Mouse (Mus musculus) ES-Bruce4 (cell line): ENCODE data around the gene Ugt1a8. TPM values are rescaled to one million over a fixed set of nuclear protein-coding genes. Genes with fewer than 3 reads are reported as not detected.

Experiments
- H3K27ac ChIP-seq: 2 replicates; pipeline ENCODE4 v1.5.1; 2012; ENCODE audit warnings: low read length, inconsistent platforms; ENCODE audit not compliant: insufficient read depth
- H3K27me3 ChIP-seq: 2 replicates; pipeline ENCODE4 v1.6.1; 2012; ENCODE audit warnings: mild to moderate bottlenecking, low read length, inconsistent platforms; ENCODE audit not compliant: control insufficient read depth, poor library complexity, insufficient read depth, severe bottlenecking
- H3K36me3 ChIP-seq: 2 replicates; pipeline ENCODE4 v1.6.1; 2012; ENCODE audit warnings: inconsistent platforms, mild to moderate bottlenecking, low read length, moderate library complexity; ENCODE audit not compliant: control insufficient read depth, poor library complexity, insufficient read depth, severe bottlenecking
- H3K4me1 ChIP-seq: one replicate; pipeline ENCODE4 v1.8.1; 2011; ENCODE audit warnings: low read length; ENCODE audit not compliant: control insufficient read depth, insufficient read depth
- H3K4me3 ChIP-seq: 2 replicates; pipeline ENCODE4 v1.5.1; 2011; ENCODE audit warnings: low read depth, mild to moderate bottlenecking, low read length
- H3K9ac ChIP-seq: 2 replicates; pipeline ENCODE4 v1.6.1; 2012; ENCODE audit warnings: low read depth, mild to moderate bottlenecking, inconsistent platforms; ENCODE audit not compliant: poor library complexity, severe bottlenecking
- H3K9me3 ChIP-seq: replicated peaks from 2 replicates; pipeline ENCODE4 v1.6.1; 2012; ENCODE audit warnings: mild to moderate bottlenecking, low read length, inconsistent platforms; ENCODE audit not compliant: control insufficient read depth, poor library complexity, insufficient read depth, severe bottlenecking
- CTCF ChIP-seq: IDR thresholded peaks from one replicate; pipeline ENCODE4 v1.8.1; 2011; ENCODE audit warnings: low read depth, low read length
- EP300 ChIP-seq: IDR thresholded peaks from 2 replicates; pipeline ENCODE4 v1.6.1; 2011; ENCODE audit warnings: low read depth, low read length; ENCODE audit not compliant: insufficient read depth
- POLR2A ChIP-seq: IDR thresholded peaks from one replicate; pipeline ENCODE4 v1.8.1; 2011; ENCODE audit warnings: low read length; ENCODE audit not compliant: insufficient read depth
- polyA plus RNA-seq: library from polyadenylated mRNA; stranded (reverse); fragments of >200 nt; gene quantifications from 2 replicates; pipeline ENCODE4 v1.2.4, GENCODE M21; 2011; ENCODE audit warnings: low read depth; ENCODE audit not compliant: missing spikeins, insufficient read depth, insufficient read length

Ugt1a8 gene
- polyA plus RNA-seq, 1 experiment: not detected

DNA sequence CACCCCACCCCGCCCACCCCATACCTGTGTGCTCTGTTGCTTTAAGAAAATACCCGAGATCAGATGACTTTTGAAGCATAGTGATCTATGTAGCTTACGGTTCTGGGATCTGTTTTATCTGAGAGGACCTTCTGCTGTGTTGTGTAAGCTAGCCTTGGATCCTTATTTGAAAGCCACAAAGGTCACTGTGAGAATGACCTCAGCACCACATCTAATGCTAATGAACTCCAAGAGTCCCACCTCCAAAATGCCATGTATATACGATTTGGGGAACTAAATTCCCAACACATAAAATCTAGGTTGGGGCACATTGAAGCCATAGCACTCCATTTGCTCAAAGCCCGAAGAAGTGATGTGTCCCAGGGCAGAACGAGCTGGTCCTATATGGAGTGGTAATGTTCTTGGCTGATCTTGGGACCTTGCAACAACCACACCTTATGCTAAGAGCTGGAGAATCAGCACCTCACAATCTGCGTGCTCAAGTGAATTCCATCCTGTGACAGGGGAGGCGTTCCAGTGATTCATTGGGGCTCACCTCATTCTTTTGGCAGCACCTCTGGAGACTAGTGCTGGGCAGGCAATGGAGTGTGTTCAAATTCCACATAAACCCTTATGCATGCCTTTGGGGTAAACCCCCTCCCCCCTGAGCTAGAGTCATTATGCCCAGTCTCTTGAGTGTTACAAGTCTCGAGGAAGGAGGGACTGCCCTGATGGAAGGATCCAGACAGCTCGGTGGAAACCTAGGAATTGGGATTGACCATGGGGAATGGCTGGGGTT is 169.5 kb downstream of the Ugt1a8 start:
- no peaks in the 10 kb centered on the region for H3K27me3 ChIP-seq
- H3K36me3 ChIP-seq: no peaks in the 10 kb centered on the region
- no peak overlapping the region for H3K4me3 ChIP-seq
- H3K27ac ChIP-seq: no peak overlapping the region
- no peak overlapping the region for H3K9ac ChIP-seq
- no peaks in the 10 kb centered on the region for H3K9me3 ChIP-seq
- H3K4me1 ChIP-seq: no peaks in the 10 kb centered on the region
- no peak for TF ChIP-seq CTCF
- TF ChIP-seq EP300: no peak
- no peak for TF ChIP-seq POLR2A

- Histone ChIP-seq H3K9ac (no peak overlapping the region), H3K4me3 (no peak overlapping the region), H3K36me3 (peaks cover 3% of the 10 kb centered on the region; the same call in 1 of the 2 replicates), H3K27ac (no peak overlapping the region), H3K9me3 (no peaks in the 10 kb centered on the region), H3K4me1 (no peaks in the 10 kb centered on the region), H3K27me3 (no peaks in the 10 kb centered on the region)
- TF ChIP-seq POLR2A (no peak), CTCF (no peak), EP300 (no peak)
These were observed 170.1 kb downstream of the Ugt1a8 start for GRCm38 (mm10) chr1:88257681-88258080.

DNA sequence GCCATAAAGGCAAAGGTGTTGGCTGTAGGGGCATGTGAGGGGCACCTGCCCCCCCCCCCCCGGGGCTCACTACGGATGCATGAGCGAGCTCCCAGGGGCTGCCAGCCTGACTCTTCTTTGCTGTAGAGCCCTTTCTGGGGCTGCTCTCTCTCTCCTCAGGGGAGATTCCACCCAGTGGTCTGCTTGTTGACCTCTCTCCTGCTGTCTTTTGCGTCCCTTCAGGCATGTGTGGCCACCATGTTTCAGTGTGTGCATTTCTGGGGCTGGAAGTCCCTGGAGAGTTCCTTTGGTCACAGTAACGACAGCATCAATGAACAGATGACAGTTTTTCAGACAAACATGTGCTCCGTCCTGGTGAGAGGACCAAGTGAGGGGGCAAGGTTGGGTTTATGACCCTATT is 170.7 kb downstream of the Ugt1a8 start:
- Histone ChIP-seq H3K36me3 (peaks cover 10% of the 10 kb centered on the region), H3K9me3 (no peaks in the 10 kb centered on the region), H3K27ac (no peak overlapping the region), H3K4me3 (no peak overlapping the region), H3K4me1 (no peaks in the 10 kb centered on the region), H3K9ac (no peak overlapping the region), H3K27me3 (no peaks in the 10 kb centered on the region)
- TF ChIP-seq CTCF: no peak
- no peak for TF ChIP-seq POLR2A
- TF ChIP-seq EP300: no peak

DNA sequence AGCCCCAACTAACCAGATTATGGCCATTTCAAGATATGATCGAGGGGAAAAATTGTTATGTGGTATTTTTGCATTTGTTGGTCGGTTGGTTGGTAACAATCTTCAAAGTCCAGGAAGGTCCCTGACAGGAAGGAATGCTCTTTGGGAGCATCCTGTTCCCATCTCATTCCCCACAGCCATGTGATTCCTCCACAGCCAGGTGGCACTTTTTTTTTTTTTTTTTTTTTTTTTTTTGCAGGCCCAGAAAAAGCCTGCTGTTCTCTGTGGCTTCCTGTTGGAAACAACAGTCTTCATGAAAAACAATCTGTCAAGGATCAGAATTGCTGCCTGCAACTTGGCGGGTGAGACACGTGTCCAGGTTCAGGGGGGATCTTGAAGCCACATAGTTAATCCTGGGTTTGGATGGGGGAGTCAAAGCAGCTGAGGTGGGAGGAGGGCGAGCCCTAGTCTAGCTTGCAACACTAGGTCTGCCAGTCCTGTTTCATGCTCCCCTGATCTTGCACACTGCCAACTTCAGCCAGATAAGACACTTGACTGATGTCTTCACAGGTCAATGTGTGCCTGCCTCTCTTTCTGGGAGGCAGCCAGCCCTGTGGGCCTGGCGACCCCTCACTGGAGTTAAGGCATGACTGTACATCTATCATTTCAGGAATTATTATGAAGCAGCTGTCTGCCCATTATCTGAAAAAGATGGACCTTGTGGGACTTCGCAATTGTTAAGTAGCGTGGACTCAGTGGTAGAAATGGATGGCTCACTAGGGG is 171.4 kb downstream of the Ugt1a8 start:
- Histone ChIP-seq H3K4me1 (no peaks in the 10 kb centered on the region), H3K27me3 (no peaks in the 10 kb centered on the region), H3K4me3 (no peak overlapping the region), H3K9me3 (no peaks in the 10 kb centered on the region), H3K27ac (no peak overlapping the region), H3K36me3 (peaks cover 17% of the 10 kb centered on the region), H3K9ac (no peak overlapping the region)
- TF ChIP-seq POLR2A: no peak
- TF ChIP-seq EP300: no peak
- TF ChIP-seq CTCF: no peak

DNA sequence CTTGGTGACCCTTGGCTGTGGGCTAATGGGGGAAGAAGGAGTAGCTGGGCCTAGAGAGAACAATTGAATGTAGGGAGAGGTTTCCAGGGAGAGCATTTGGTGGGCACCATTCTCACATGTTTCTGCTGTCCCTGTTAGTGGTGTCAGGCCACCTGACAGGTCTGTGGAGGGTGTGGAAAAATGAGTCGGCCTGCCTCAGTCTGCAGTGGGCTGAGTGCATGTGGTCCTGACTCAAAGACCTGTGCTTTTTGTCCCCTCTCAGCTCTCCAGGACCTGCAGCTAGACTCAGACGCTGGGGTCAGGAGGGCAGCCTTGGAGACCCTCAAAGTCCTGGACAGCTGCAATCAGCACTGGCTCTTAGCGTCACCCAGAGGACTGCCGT is 172.0 kb downstream of the Ugt1a8 start:
- no peak for TF ChIP-seq CTCF
- TF ChIP-seq POLR2A: no peak
- TF ChIP-seq EP300: no peak
- H3K27me3 ChIP-seq: no peaks in the 10 kb centered on the region
- H3K9me3 ChIP-seq: no peaks in the 10 kb centered on the region
- no peak overlapping the region for H3K4me3 ChIP-seq
- no peaks in the 10 kb centered on the region for H3K4me1 ChIP-seq
- H3K27ac ChIP-seq: no peak overlapping the region
- H3K36me3 ChIP-seq: peaks cover 23% of the 10 kb centered on the region
- no peak overlapping the region for H3K9ac ChIP-seq

DNA sequence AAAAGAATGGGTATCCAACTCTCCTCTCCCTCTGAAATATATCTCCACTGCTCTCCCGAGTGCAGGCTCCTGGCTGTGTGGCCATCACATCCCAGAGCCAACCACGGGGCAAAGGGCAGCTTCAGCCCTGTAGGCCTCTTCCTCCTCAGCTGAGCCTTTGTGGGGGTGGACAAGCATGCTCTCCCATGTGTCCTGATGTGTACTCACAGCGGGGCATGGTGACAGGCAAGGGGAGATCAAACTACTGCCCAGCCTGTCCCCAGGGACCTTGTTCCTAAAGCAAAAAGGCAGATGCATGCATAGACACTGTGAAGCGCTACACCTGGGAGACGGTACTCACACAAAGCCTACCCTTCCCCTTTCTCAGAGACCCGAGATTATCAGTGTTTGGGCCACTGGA is 172.5 kb downstream of the Ugt1a8 start:
- H3K9ac ChIP-seq: no peak overlapping the region
- no peaks in the 10 kb centered on the region for H3K9me3 ChIP-seq
- TF ChIP-seq CTCF (no peak), EP300 (no peak), POLR2A (no peak)
- H3K27ac ChIP-seq: no peak overlapping the region
- no peaks in the 10 kb centered on the region for H3K27me3 ChIP-seq
- no peaks in the 10 kb centered on the region for H3K4me1 ChIP-seq
- H3K36me3 ChIP-seq: peaks cover 27% of the 10 kb centered on the region
- no peak overlapping the region for H3K4me3 ChIP-seq
